Mouse (Mus musculus) R1 (cell line): ENCODE data around the gene Ptges.
"Not testable (repeated sequence)": the region's sequence is repeated elsewhere in the genome, so short reads cannot be mapped to it uniquely, and the experiment has no call there.

Experiments used
- DNase-seq: peaks from one replicate; pipeline ENCODE4 v3.0.0-alpha.2; 2018; ENCODE audit warnings: low read depth, low spot score

Gene Ptges

GRCm38 (mm10) chr2:30928893-30929482, 675 bp downstream of the Ptges start:
- DNase-seq = peak; percentile 94

- peak; percentile 92 for DNase-seq
Observed at GRCm38 (mm10) chr2:30927844-30928628, 1.6 kb downstream of the Ptges start.

GRCm38 (mm10) chr2:30927151-30927781, 2.4 kb downstream of the Ptges start:
- peak; percentile 99 for DNase-seq

GRCm38 (mm10) chr2:30926381-30926780, 3.3 kb downstream of the Ptges start:
- no peak for DNase-seq

GRCm38 (mm10) chr2:30925181-30925580, 4.5 kb downstream of the Ptges start:
- DNase-seq = no peak

GRCm38 (mm10) chr2:30923099-30923498, 6.6 kb downstream of the Ptges start:
- DNase-seq = no peak

- DNase-seq = no peak
Observed at GRCm38 (mm10) chr2:30920216-30920615, 9.4 kb downstream of the Ptges start.

GRCm38 (mm10) chr2:30918780-30919329, 10.8 kb downstream of the Ptges start:
- DNase-seq = peak; percentile 88

GRCm38 (mm10) chr2:30918126-30918525, 11.5 kb downstream of the Ptges start:
- no peak for DNase-seq

- no peak for DNase-seq
Observed at GRCm38 (mm10) chr2:30917649-30918048, 12.0 kb downstream of the Ptges start.

- not testable (repeated sequence) for DNase-seq
Observed at GRCm38 (mm10) chr2:30915933-30916332, 13.7 kb downstream of the Ptges start.

GRCm38 (mm10) chr2:30915376-30915775, 14.3 kb downstream of the Ptges start:
- DNase-seq = no peak

GRCm38 (mm10) chr2:30914836-30915235, 14.8 kb downstream of the Ptges start:
- no peak for DNase-seq

- peak; percentile 71 for DNase-seq
Observed at GRCm38 (mm10) chr2:30913022-30913421, 16.6 kb downstream of the Ptges start.

- no peak for DNase-seq
Observed at GRCm38 (mm10) chr2:30912291-30912773, 17.3 kb downstream of the Ptges start.

GRCm38 (mm10) chr2:30906641-30907040, 23.0 kb downstream of the Ptges start:
- DNase-seq = peak; percentile 78

- peak; percentile 81 for DNase-seq
Observed at GRCm38 (mm10) chr2:30905906-30906305, 23.8 kb downstream of the Ptges start.

GRCm38 (mm10) chr2:30904991-30905390, 24.7 kb downstream of the Ptges start:
- DNase-seq = no peak

- DNase-seq = no peak
Observed at GRCm38 (mm10) chr2:30904231-30904630, 25.4 kb downstream of the Ptges start.

- peak; percentile 64 for DNase-seq
Observed at GRCm38 (mm10) chr2:30902726-30903722, 26.6 kb downstream of the Ptges start.

- DNase-seq = no peak
Observed at GRCm38 (mm10) chr2:30902256-30902655, 27.4 kb downstream of the Ptges start.
